In the genomic region with DNA sequence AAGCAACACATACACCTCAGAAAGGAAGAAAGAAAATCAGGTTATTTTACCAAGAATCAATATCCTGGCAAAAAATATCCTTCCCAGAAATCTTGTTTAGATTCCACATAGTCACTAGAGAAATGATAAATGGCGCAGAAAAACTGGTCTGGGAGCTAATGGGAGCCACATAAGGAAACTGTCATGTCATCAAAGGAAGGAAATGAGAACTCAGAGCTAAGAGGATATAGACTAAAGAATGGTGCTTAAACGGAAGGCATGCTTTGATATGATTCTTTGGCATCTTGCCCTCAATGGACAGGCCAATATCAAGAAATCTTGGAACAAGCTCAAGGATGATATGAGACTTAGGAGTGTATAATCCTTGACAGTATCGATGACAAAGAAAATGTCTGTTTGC, we compare ENCODE assay signal across 24 mouse cellular contexts.
DNase-seq lines count a peak whose midpoint lies in the region; ATAC-seq and TF ChIP-seq lines count a peak whose summit lies in the region.
"Had no signal": no experiment of that assay in that cellular context is flagged by ENCODE, and none has a peak within 500 bp of the region (broad histone marks: within the 10 kb centered on the region; RNA-seq: fewer than 3 reads in every experiment).

No protein-coding gene starts in this region.

- no peak overlapping the region for H3K27ac ChIP-seq in kidney, postnatal 0 days
- no peak overlapping the region for H3K27ac ChIP-seq in lung, embryonic 16.5 days (ENCODE audit: low read length)
- H3K27ac ChIP-seq in lung, postnatal 0 days (ENCODE audit: low read length) = no peak overlapping the region
- H3K27ac ChIP-seq: forebrain, embryonic 10.5 days; forebrain, embryonic 13.5 days; heart, adult 2 months; heart, embryonic 10.5 days had no signal

- 63% methylated on average over 3 of the region's 3 CpGs for WGBS in kidney, postnatal 0 days
- WGBS in lung, embryonic 16.5 days = 39% methylated on average over 3 of the region's 3 CpGs
- 35% methylated on average over 3 of the region's 3 CpGs for WGBS in lung, postnatal 0 days

- H3K9me3 ChIP-seq in kidney, postnatal 0 days (replicated peaks; ENCODE audit: low read length) = no peaks in the 10 kb centered on the region
- H3K9me3 ChIP-seq in lung, embryonic 16.5 days (ENCODE audit: control insufficient read depth, low read length) = no peaks in the 10 kb centered on the region
- H3K9me3 ChIP-seq in lung, postnatal 0 days (ENCODE audit: low read length) = no peaks in the 10 kb centered on the region
- H3K9me3 ChIP-seq: forebrain, embryonic 10.5 days; forebrain, embryonic 13.5 days; heart, embryonic 10.5 days; heart, embryonic 13.5 days had no signal

- H3K27me3 ChIP-seq in kidney, postnatal 0 days (ENCODE audit: insufficient read depth, low read length) = no peaks in the 10 kb centered on the region
- no peaks in the 10 kb centered on the region for H3K27me3 ChIP-seq in lung, embryonic 16.5 days (ENCODE audit: control insufficient read depth, insufficient read depth, low read depth, low read length)
- no peaks in the 10 kb centered on the region for H3K27me3 ChIP-seq in lung, postnatal 0 days (replicated peaks; ENCODE audit: insufficient read depth, low read length)
- H3K27me3 ChIP-seq: forebrain, embryonic 13.5 days; heart, embryonic 13.5 days had no signal

- H3K4me2 ChIP-seq in kidney, postnatal 0 days (ENCODE audit: low read length) = no peak overlapping the region
- H3K4me2 ChIP-seq in lung, embryonic 16.5 days (ENCODE audit: low read depth, low read length) = no peak overlapping the region
- no peak overlapping the region for H3K4me2 ChIP-seq in lung, postnatal 0 days (replicated peaks; ENCODE audit: low read depth, low read length)
- H3K4me2 ChIP-seq: forebrain, embryonic 13.5 days; heart, embryonic 13.5 days had no signal

- no peak overlapping the region for H3K9ac ChIP-seq in kidney, postnatal 0 days (ENCODE audit: low read depth, low read length)
- H3K9ac ChIP-seq in lung, embryonic 16.5 days (ENCODE audit: low read length) = no peak overlapping the region
- no peak overlapping the region for H3K9ac ChIP-seq in lung, postnatal 0 days (replicated peaks; ENCODE audit: low read depth)
- H3K9ac ChIP-seq: forebrain, embryonic 13.5 days; heart, embryonic 13.5 days had no signal

- H3K36me3 ChIP-seq in kidney, postnatal 0 days (ENCODE audit: insufficient read depth, low read length) = no peaks in the 10 kb centered on the region
- H3K36me3 ChIP-seq in lung, embryonic 16.5 days (ENCODE audit: control insufficient read depth, insufficient read depth, low read length) = no peaks in the 10 kb centered on the region
- H3K36me3 ChIP-seq in lung, postnatal 0 days (ENCODE audit: insufficient read depth, low read length) = no peaks in the 10 kb centered on the region
- H3K36me3 ChIP-seq: forebrain, embryonic 10.5 days; heart, embryonic 10.5 days; heart, embryonic 13.5 days had no signal

- ATAC-seq in kidney, postnatal 0 days (replicated peaks; ENCODE audit: low FRiP score, low read depth) = no peak
- peak; percentile 45; the same call in 1 of the 2 replicates for ATAC-seq in lung, embryonic 16.5 days (ENCODE audit: low read depth)
- peak; percentile 23; the same call in 1 of the 2 replicates for ATAC-seq in lung, postnatal 0 days
- ATAC-seq: activated CD4-positive, CD25-positive, alpha-beta regulatory T cell, adult 4 months; forebrain, embryonic 13.5 days; forebrain, embryonic 16.5 days had no signal

- TF ChIP-seq EP300 in lung, postnatal 0 days (IDR thresholded peaks at IDR 0.05) = peak; percentile 84

- no peak overlapping the region for H3K4me3 ChIP-seq in kidney, postnatal 0 days (replicated peaks; ENCODE audit: low read depth, low read length)
- H3K4me3 ChIP-seq in lung, embryonic 16.5 days (ENCODE audit: low read length) = no peak overlapping the region
- no peak overlapping the region for H3K4me3 ChIP-seq in lung, postnatal 0 days (ENCODE audit: low read depth, low read length)
- H3K4me3 ChIP-seq: forebrain, embryonic 10.5 days; forebrain, embryonic 13.5 days; heart, adult 2 months; heart, embryonic 10.5 days; heart, embryonic 13.5 days had no signal

- TF ChIP-seq CTCF in kidney, postnatal 0 days (IDR thresholded peaks at IDR 0.05; ENCODE audit: low read depth) = no peak
- no peak for TF ChIP-seq CTCF in lung, postnatal 0 days (IDR thresholded peaks at IDR 0.05)

- 0 out of 2 replicates have a peak, but pooled peaks cover 5% of the 10 kb centered on the region for H3K4me1 ChIP-seq in kidney, postnatal 0 days (replicated peaks; ENCODE audit: insufficient read depth, low read length)
- peaks cover 5% of the 10 kb centered on the region; the same call in 1 of the 2 replicates for H3K4me1 ChIP-seq in lung, embryonic 16.5 days (replicated peaks; ENCODE audit: control insufficient read depth, insufficient read depth, low read length)
- no peaks in the 10 kb centered on the region for H3K4me1 ChIP-seq in lung, postnatal 0 days (ENCODE audit: insufficient read depth, low read depth, low read length)
- H3K4me1 ChIP-seq: forebrain, embryonic 10.5 days; forebrain, embryonic 13.5 days; heart, embryonic 10.5 days had no signal

- peak; percentile 53 for DNase-seq in kidney, postnatal 0 days (ENCODE audit: low spot score)
- DNase-seq in kidney, postnatal 14 days = no peak
- no peak for DNase-seq in lung, postnatal 14 days
- DNase-seq in lung, postnatal 0 days (ENCODE audit: low spot score) = peak; percentile 58
- DNase-seq in lung, postnatal 25 days (ENCODE audit: low spot score) = peak; percentile 18
- DNase-seq in spleen, postnatal 36 days (ENCODE audit: low spot score in 2 of 2) = no peak
- no peak for DNase-seq in retina, embryonic 14.5 days (ENCODE audit: low spot score)
- DNase-seq: adrenal gland, postnatal 10 days; adrenal gland, postnatal 36 days; cerebellum, adult 18-20 months; cerebellum, adult 9-10 months; cerebellum, postnatal 14 days; gastrocnemius, postnatal 10 days; gastrocnemius, postnatal 36 days; heart, adult 2 months; heart, postnatal 14 days; heart, postnatal 4 days had no signal

Comparison
In these comparisons a context has a peak if more than half of its experiments do, and no peak if none do; other contexts are left out.
1. DNase-seq: peak in kidney, postnatal 0 days (single experiment), lung, postnatal 0 days (single experiment) and lung, postnatal 25 days (single experiment); none in kidney, postnatal 14 days (single experiment), lung, postnatal 14 days (single experiment), spleen, postnatal 36 days (0 of 2) and retina, embryonic 14.5 days (single experiment).